Mouse (Mus musculus): ENCODE data around the gene Xpc.

The Xpc gene

GRCm38 (mm10) chr6:91525544-91525943, 9.9 kb upstream of the Xpc start:
- no peak for DNase-seq (ENCODE audit: low spot score)

- DNase-seq (ENCODE audit: low spot score), result no peak
Observed at GRCm38 (mm10) chr6:91522816-91523215, 7.1 kb upstream of the Xpc start.

GRCm38 (mm10) chr6:91518454-91519020, 2.8 kb upstream of the Xpc start:
- no peak for DNase-seq (ENCODE audit: low spot score)

- DNase-seq (ENCODE audit: low spot score), result peak; percentile 24
Observed at GRCm38 (mm10) chr6:91514737-91515362, 838 bp downstream of the Xpc start.

- DNase-seq (ENCODE audit: low spot score), result no peak
Observed at GRCm38 (mm10) chr6:91514135-91514534, 1.6 kb downstream of the Xpc start.

GRCm38 (mm10) chr6:91510211-91510610, 5.5 kb downstream of the Xpc start:
- DNase-seq (ENCODE audit: low spot score), result no peak

GRCm38 (mm10) chr6:91509326-91509725, 6.4 kb downstream of the Xpc start:
- DNase-seq (ENCODE audit: low spot score), result peak; percentile 63

GRCm38 (mm10) chr6:91508041-91508440, 7.6 kb downstream of the Xpc start:
- no peak for DNase-seq (ENCODE audit: low spot score)

- peak; percentile 53 for DNase-seq (ENCODE audit: low spot score)
Observed at GRCm38 (mm10) chr6:91506036-91506435, 9.7 kb downstream of the Xpc start.

- no peak for DNase-seq (ENCODE audit: low spot score)
Observed at GRCm38 (mm10) chr6:91503302-91503701, 12.4 kb downstream of the Xpc start.

GRCm38 (mm10) chr6:91494526-91494925, 21.2 kb downstream of the Xpc start:
- DNase-seq (ENCODE audit: low spot score), result no peak

- no peak for DNase-seq (ENCODE audit: low spot score)
Observed at GRCm38 (mm10) chr6:91493053-91493452, 22.6 kb downstream of the Xpc start.

GRCm38 (mm10) chr6:91491004-91491403, 24.7 kb downstream of the Xpc start:
- DNase-seq (ENCODE audit: low spot score), result no peak

GRCm38 (mm10) chr6:91489872-91490271, 25.8 kb downstream of the Xpc start:
- DNase-seq (ENCODE audit: low spot score), result no peak

- no peak for DNase-seq (ENCODE audit: low spot score)
Observed at GRCm38 (mm10) chr6:91488496-91489212, 27.0 kb downstream of the Xpc start.

GRCm38 (mm10) chr6:91486736-91487453, 28.8 kb downstream of the Xpc start:
- DNase-seq (ENCODE audit: low spot score), result no peak

- DNase-seq (ENCODE audit: low spot score), result no peak
Observed at GRCm38 (mm10) chr6:91483371-91483770, 32.3 kb downstream of the Xpc start.

- DNase-seq (ENCODE audit: low spot score), result no peak
Observed at GRCm38 (mm10) chr6:91476541-91476940, 39.1 kb downstream of the Xpc start.

- DNase-seq (ENCODE audit: low spot score), result no peak
Observed at GRCm38 (mm10) chr6:91474441-91475190, 41.1 kb downstream of the Xpc start.

GRCm38 (mm10) chr6:91473805-91474440, 41.8 kb downstream of the Xpc start:
- no peak for DNase-seq (ENCODE audit: low spot score)

Data from T-cell, adult 2 months (primary cell).